Mouse (Mus musculus): Measurements from ENCODE around the gene Eef2k. TPM values are rescaled to one million over a fixed set of nuclear protein-coding genes. Genes with fewer than 3 reads are reported as not detected.

Gene Eef2k
- 2.9 TPM for polyA plus RNA-seq (2014; fragmentation: Illumina TruSeq; extraction: RNeasy Lipid Tissue Mini Kit (QIAGEN cat#74804); ENCODE audit: low replicate concordance)

GRCm38 (mm10) chr7:120842345-120843036 is at the start of gene Eef2k:
Gene Eef2k (plus strand): TSS chr7:120842831.

DNA sequence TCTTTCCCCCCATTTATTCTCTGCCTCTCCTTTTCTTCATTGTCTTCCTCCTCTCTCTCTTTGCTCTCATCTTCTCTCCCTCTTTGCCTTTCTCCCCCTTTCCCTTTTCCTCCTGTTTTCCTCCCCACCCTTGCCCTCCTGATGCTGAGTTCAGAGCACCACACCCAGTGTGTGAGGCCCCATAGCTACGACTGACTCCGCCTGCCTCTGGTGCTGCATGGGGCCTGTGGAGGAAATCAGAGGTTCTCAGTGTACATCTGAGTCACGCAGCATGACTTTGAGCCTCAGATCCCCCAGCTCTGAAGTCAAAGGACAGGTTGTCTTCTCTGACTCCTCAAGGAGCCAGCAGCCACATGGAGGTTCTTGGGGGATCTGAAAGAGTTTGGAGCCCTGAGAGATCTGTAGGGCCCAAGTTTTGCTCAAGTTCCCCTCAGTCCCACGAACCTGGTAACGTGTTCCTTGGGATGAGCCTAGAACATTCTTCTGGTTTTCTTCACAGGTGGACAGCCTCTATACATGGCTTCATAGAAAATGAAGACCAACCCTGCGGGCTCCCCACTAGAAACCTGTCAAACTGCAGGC is 30.7 kb upstream of the Eef2k start, which contains the start of gene Gm5737:
Gene Gm5737 (plus strand): TSS at position 532 of the 582 bp plus-strand sequence.

DNA sequence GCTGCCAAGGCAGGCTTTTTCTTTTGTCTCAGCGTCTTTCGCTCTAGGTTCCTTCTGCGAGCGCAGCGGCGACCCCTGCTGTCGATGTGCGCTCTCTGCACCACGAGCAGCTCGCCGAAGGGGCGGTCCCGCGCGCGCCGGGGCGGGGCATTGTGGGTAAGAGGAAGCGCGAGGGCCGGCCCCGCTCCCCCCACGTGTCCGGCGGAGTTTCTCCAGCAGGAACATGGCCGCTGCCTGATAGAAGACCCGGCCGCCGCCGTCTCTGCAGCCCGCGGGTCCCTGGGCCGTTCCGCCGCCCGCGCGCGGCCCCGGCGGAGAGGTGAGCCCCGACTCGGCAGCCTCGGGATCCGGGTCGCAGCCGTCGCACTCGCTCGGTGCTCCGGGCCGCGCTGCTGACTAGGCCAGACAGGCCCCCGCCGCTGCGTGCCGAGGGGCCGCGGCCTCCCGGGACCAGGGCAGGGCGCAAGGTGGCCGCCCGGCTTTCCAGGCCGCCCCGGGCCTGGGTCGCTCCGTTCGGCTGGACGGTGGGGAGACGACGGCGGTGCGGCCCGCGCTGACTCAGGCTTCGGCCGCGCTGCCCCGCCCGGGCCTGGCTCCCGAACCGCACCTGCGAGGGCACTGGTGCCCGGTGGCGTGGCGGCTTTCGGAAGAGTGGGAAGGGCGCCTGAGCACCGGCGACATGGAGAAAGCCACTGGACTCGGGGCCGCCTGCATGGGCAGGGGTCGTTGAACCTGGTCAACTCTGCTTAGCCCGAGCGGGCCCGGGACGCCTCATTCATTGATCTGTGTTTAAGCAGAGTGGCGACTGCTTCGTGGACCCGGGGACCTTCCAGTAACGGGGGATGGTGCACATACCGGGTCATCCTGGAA is 75.2 kb downstream of the Eef2k start, which contains the start of gene Polr3e:
Gene Polr3e (plus strand): TSS at position 153 of the 870 bp plus-strand sequence.

Other genes starting within 250 kb of the Eef2k start
- gene Uqcrc2, start 207.7 kb upstream of the Eef2k start, polyA plus RNA-seq (2014; fragmentation: Illumina TruSeq; extraction: RNeasy Lipid Tissue Mini Kit (QIAGEN cat#74804); ENCODE audit: low replicate concordance): 730 TPM
- gene Pdzd9, start 172.5 kb upstream of the Eef2k start, polyA plus RNA-seq (2014; fragmentation: Illumina TruSeq; extraction: RNeasy Lipid Tissue Mini Kit (QIAGEN cat#74804); ENCODE audit: low replicate concordance): not detected
- gene Mosmo, start 165.2 kb upstream of the Eef2k start, polyA plus RNA-seq (2014; fragmentation: Illumina TruSeq; extraction: RNeasy Lipid Tissue Mini Kit (QIAGEN cat#74804); ENCODE audit: low replicate concordance): 23.7 TPM
- not detected for gene Vwa3a, start 103.5 kb upstream of the Eef2k start, polyA plus RNA-seq (2014; fragmentation: Illumina TruSeq; extraction: RNeasy Lipid Tissue Mini Kit (QIAGEN cat#74804); ENCODE audit: low replicate concordance)
- gene Gm5737, start 30.5 kb upstream of the Eef2k start, polyA plus RNA-seq (2014; fragmentation: Illumina TruSeq; extraction: RNeasy Lipid Tissue Mini Kit (QIAGEN cat#74804); ENCODE audit: low replicate concordance): not detected
- gene Polr3e, start 74.9 kb downstream of the Eef2k start, polyA plus RNA-seq (2014; fragmentation: Illumina TruSeq; extraction: RNeasy Lipid Tissue Mini Kit (QIAGEN cat#74804); ENCODE audit: low replicate concordance): 7.6 TPM
- 190 TPM for gene Cdr2, start 139.5 kb downstream of the Eef2k start, polyA plus RNA-seq (2014; fragmentation: Illumina TruSeq; extraction: RNeasy Lipid Tissue Mini Kit (QIAGEN cat#74804); ENCODE audit: low replicate concordance)
- gene Mfsd13b, start 139.7 kb downstream of the Eef2k start, polyA plus RNA-seq (2014; fragmentation: Illumina TruSeq; extraction: RNeasy Lipid Tissue Mini Kit (QIAGEN cat#74804); ENCODE audit: low replicate concordance): 0.52 TPM
- 409 TPM for gene Mettl9, start 191.6 kb downstream of the Eef2k start, polyA plus RNA-seq (2014; fragmentation: Illumina TruSeq; extraction: RNeasy Lipid Tissue Mini Kit (QIAGEN cat#74804); ENCODE audit: low replicate concordance)
- gene Igsf6, start 231.7 kb downstream of the Eef2k start, polyA plus RNA-seq (2014; fragmentation: Illumina TruSeq; extraction: RNeasy Lipid Tissue Mini Kit (QIAGEN cat#74804); ENCODE audit: low replicate concordance): 14.6 TPM
- not detected for gene Otoa, start 238.8 kb downstream of the Eef2k start, polyA plus RNA-seq (2014; fragmentation: Illumina TruSeq; extraction: RNeasy Lipid Tissue Mini Kit (QIAGEN cat#74804); ENCODE audit: low replicate concordance)